Mouse (Mus musculus): Measurements from ENCODE around the gene Car5b.

DNA sequence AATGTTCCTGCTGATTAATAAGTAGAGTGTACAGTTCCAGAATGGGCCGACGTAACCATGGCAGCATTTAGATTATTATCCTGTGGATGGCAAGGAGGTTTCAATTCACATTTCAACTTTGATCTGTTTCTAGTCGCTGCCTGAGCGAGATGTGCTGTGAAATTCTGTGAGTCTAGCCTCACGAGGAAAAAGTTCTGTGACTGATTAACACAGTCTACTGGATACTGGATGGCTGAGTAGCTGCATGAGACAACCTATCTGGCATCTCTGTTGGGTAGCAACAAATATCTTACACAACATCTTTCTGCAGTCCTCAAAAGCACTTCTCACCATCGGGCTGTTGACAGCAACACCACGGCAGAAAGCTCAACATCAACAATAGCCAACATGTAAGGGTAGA, 4.7 kb upstream of the Car5b start:
- TF ChIP-seq CTCF (IDR thresholded peaks at IDR 0.05; ENCODE audit: insufficient read depth, low read length) (no peak), POLR2A (IDR thresholded peaks at IDR 0.05; ENCODE audit: borderline replicate concordance, extremely low read depth, low read depth, low read length) (no peak)

All from lung, adult 2 months (tissue).